Mouse (Mus musculus): ENCODE results near the gene Grik1.

DNA sequence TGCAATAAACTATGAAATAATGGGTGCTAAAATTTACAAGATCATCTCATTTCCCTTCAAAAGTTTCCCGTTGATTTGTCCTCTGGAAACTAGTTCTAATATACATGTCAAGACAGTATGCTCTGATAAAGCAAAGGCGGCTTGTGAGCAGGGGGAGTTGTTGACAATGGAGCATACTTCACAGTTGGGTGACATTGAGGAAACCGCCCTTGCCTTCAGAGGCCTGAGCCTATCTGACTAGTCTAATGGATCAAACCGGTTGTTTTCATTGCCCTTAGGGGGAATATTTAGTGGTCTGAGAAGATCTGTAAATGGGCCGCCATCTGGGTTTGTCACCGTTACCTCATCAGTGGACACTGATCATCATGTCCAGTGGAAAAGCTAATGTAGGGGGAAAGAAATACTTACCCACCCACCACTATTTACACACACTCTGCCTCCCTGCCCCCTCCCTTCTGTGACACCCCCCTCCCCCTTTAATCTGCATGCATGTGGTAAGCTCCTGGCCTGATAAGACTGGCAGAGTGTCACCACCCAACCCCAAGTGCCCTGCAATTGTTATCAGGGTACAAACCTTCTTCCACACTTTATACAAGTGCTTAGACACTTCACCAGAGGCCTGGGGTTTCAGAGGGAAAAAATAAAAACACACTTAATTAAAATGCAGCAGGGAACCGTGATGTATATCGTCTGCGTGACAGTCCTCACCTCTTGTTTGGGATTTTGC lies 335.2 kb downstream of the Grik1 start:
- no peak for TF ChIP-seq CTCF (IDR thresholded peaks at IDR 0.05; ENCODE audit: extremely low read depth, insufficient read depth, low read length)
- no peak for TF ChIP-seq POLR2A (IDR thresholded peaks at IDR 0.05; ENCODE audit: extremely low read depth, insufficient read depth, low read length)

Data from cortical plate, adult 2 months (tissue).